Mouse (Mus musculus): ENCODE data around the gene Slc19a3.

GRCm38 (mm10) chr1:82986738-82987137, 51.5 kb downstream of the Slc19a3 start:
- no peak for TF ChIP-seq POLR2A (IDR thresholded peaks at IDR 0.05; ENCODE audit: low read depth, low read length)
- TF ChIP-seq CTCF (IDR thresholded peaks at IDR 0.05; ENCODE audit: extremely low read depth, insufficient read length, insufficient replicate concordance, low read depth, low read length): no peak

Measured in small intestine, adult 2 months (tissue).